Mouse (Mus musculus) erythroblast, embryonic 14.5 days (primary cell): ENCODE results near the gene Ccdc85c. TPM values are rescaled to one million over a fixed set of nuclear protein-coding genes. Genes with fewer than 3 reads are reported as not detected.

Experiments
- H3K27me3 ChIP-seq: 2 replicates; pipeline ENCODE4 v1.6.1; 2012; ENCODE audit warnings: inconsistent platforms; ENCODE audit not compliant: control insufficient read depth
- H3K36me3 ChIP-seq: 2 replicates; pipeline ENCODE4 v1.6.1; 2012; ENCODE audit warnings: mild to moderate bottlenecking, inconsistent platforms; ENCODE audit not compliant: control insufficient read depth
- H3K4me1 ChIP-seq: 2 replicates; pipeline ENCODE4 v1.6.1; 2012; ENCODE audit warnings: inconsistent platforms; ENCODE audit not compliant: control insufficient read depth
- H3K4me3 ChIP-seq: replicated peaks from 2 replicates; pipeline ENCODE3; 2012; ENCODE audit warnings: moderate library complexity, mild to moderate bottlenecking, inconsistent platforms
- H3K9me3 ChIP-seq: 2 replicates; pipeline ENCODE4 v1.6.1; 2012; ENCODE audit warnings: low read length, inconsistent platforms, mixed read lengths; ENCODE audit not compliant: control insufficient read depth
- GATA1 ChIP-seq: IDR thresholded peaks from 2 replicates; pipeline ENCODE4 v1.6.1; 2012; ENCODE audit warnings: low read length, inconsistent platforms, mixed read lengths
- TAL1 ChIP-seq: IDR thresholded peaks from 3 replicates; pipeline ENCODE4 v1.6.1; 2012; ENCODE audit warnings: low read length, inconsistent platforms, mixed read lengths
- polyA plus RNA-seq: library from polyadenylated mRNA; stranded (reverse); fragments of >175 nt; gene quantifications from 2 replicates; pipeline ENCODE4 v1.2.3, GENCODE M21; 2012

The Ccdc85c gene
- polyA plus RNA-seq, 1 experiment: 0.23 TPM

DNA sequence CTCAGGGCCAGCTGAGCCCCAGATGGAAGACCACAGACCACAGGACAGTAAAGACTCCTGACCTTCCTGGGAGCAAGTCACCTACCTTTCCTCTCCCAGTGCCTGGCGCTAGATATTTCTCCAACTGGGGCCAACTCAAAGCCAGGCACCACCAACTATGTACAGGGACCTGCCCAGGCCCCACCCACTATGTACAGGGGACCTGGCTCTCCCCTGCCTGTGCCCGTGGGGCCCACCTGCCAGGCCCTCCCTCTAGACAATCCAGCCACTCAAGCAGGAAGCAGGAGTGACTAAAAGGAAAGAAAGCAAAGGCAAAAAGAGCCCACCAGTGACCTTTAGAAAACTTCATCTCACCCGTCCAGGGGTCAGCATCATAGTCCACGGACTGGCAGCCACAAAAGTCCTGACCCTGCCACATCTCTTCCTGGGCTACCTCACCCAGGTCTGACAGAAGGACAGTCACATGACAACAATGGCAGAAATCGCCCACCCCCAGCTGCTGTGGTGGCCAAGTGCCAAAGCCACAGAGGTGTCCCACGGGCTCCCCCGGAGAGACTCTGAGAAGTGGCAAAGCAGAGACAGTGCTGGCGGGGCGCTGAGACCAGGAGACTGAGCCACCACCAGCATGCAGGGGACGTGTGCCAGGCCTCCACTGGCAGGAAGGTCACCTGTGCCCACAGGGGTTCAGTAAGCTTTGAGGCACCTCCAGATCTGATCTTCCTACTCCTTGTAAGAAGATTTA lies 28.3 kb downstream of the Ccdc85c start:
- Histone ChIP-seq H3K27me3 (no peaks in the 10 kb centered on the region), H3K4me1 (peaks cover 13% of the 10 kb centered on the region), H3K9me3 (no peaks in the 10 kb centered on the region), H3K4me3 (no peak overlapping the region), H3K36me3 (no peaks in the 10 kb centered on the region)
- TF ChIP-seq TAL1 (no peak), GATA1 (no peak)

DNA sequence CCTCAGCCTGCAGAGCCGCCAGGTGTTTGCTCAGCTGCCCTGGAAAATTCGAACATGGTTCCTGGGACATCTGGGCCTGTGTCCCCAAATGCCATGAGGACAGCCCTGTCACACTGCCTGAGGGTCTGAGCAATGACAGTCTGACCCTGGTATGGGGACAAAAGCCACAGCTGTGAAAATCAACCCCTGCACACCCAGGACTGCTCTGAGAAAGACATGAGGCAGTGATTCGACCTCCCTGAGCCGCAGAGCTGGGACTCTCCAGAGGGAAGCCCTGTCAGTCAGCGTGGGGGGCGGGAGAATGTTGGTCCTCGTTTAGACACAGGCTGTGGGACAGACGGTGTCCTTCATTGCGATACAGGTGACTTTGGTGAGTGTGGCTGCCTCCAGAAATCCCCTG lies 29.6 kb downstream of the Ccdc85c start:
- Histone ChIP-seq H3K9me3 (no peaks in the 10 kb centered on the region), H3K4me3 (no peak overlapping the region), H3K36me3 (no peaks in the 10 kb centered on the region), H3K4me1 (peaks cover 20% of the 10 kb centered on the region), H3K27me3 (no peaks in the 10 kb centered on the region)
- TF ChIP-seq TAL1 (no peak), GATA1 (no peak)

DNA sequence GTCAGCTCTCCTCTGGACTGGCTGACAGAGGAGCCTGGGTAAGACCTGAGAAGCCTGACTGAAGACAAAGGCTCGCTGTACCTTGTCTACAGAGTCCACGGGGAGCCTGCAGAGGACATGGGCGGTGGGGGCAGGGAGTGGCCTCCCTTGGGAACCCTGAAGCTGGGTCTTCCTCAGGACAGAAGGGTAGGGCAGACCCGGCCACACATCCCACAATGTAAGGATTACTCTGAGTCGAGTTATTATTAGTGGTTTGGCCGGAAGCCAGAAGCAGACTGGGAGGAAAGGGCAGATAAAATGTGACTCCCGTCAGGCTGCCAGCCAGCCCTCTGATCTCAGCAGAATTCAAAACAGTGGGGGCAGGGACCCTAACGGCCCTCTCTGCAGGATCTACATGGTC lies 30.4 kb downstream of the Ccdc85c start:
- H3K9me3 ChIP-seq: no peaks in the 10 kb centered on the region

DNA sequence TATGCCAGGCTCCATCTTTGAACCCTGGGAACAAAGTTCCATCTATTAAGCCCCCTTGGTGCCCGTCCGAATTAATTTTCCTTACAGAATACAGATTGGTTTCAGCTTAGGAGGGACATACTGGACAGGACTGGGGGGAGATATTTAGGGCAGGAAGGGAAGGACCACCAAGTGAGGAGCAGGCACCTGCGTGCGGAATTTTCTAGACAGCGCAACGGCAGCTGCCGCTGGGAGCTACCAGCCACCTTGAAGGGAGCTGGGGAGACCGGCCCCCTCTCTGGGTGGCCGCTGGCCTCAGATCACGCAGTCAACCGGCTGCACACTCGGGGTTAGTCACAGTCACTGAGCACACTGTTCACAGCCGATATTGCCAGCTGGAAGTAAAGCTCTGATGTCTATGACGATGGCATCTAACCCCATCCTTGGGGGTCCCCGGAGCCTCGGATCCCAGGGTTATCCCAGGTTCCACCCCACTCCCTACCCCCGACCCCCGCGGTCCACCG lies 32.9 kb downstream of the Ccdc85c start:
- Histone ChIP-seq H3K27me3 (no peaks in the 10 kb centered on the region), H3K4me3 (no peak overlapping the region), H3K4me1 (peaks cover 20% of the 10 kb centered on the region), H3K36me3 (no peaks in the 10 kb centered on the region), H3K9me3 (no peaks in the 10 kb centered on the region)
- TF ChIP-seq GATA1: no peak

More for the DNA sequence above, 30.4 kb downstream of the Ccdc85c start:
- no peaks in the 10 kb centered on the region for H3K27me3 ChIP-seq
- no peaks in the 10 kb centered on the region for H3K36me3 ChIP-seq
- H3K4me1 ChIP-seq: peaks cover 20% of the 10 kb centered on the region
- TF ChIP-seq TAL1 (no peak), GATA1 (no peak)
- no peak overlapping the region for H3K4me3 ChIP-seq

DNA sequence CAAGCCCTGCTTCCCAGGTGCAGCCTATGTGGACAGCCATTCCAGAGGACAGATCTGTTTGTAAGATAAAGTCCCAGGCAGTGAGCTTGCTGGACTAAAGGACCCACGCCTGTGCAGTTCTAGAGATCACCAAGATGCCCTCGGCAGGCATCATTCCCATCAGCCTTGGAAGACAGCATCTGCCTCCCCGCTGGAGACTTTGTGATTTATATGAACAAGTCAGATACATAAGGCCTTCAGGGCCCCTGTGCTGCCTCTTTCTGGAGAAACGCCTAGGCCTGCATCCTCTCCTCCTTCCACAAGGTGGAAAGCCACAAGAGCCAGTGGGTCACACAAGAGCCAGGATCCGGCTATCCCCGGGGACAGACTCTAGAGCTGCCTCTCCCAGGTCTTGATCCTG lies 33.6 kb downstream of the Ccdc85c start:
- H3K4me1 ChIP-seq: peaks cover 22% of the 10 kb centered on the region
- H3K36me3 ChIP-seq: no peaks in the 10 kb centered on the region
- TF ChIP-seq GATA1 (no peak), TAL1 (no peak)
- H3K27me3 ChIP-seq: no peaks in the 10 kb centered on the region
- no peak overlapping the region for H3K4me3 ChIP-seq
- H3K9me3 ChIP-seq: no peaks in the 10 kb centered on the region

DNA sequence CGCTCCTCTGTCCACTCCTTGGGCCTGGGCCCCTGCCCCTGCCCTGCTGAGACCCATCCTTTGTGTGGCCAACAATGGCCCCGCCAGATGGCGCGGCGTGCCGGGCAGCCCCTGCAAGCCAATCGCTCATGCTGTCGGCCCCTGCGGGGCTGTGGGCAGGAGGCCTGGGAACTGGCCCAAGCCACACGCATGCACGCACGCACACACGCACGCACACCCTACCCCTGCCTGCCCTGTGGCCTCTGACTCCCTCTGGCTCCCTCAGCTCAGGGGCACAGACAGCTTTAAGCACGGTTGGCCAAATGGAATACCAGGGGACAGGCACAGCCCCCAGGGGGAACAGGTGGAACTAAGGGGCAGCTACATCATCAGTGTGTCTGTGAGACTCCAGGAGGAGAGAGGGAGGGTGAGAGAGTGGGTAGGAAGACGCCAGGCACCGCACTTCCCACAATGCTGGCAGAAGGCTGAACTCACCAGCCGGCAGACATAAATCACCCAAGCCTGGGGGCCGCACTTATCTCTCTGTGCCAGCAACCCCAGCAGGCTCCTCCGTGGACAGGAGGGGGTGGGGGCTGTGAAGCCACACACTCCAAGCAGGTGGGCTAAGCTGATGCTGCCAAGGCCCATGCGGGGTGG lies 34.2 kb downstream of the Ccdc85c start:
- no peaks in the 10 kb centered on the region for H3K36me3 ChIP-seq
- no peaks in the 10 kb centered on the region for H3K9me3 ChIP-seq
- TF ChIP-seq TAL1 (no peak), GATA1 (no peak)
- peaks cover 21% of the 10 kb centered on the region for H3K4me1 ChIP-seq
- H3K27me3 ChIP-seq: no peaks in the 10 kb centered on the region
- H3K4me3 ChIP-seq: no peak overlapping the region

DNA sequence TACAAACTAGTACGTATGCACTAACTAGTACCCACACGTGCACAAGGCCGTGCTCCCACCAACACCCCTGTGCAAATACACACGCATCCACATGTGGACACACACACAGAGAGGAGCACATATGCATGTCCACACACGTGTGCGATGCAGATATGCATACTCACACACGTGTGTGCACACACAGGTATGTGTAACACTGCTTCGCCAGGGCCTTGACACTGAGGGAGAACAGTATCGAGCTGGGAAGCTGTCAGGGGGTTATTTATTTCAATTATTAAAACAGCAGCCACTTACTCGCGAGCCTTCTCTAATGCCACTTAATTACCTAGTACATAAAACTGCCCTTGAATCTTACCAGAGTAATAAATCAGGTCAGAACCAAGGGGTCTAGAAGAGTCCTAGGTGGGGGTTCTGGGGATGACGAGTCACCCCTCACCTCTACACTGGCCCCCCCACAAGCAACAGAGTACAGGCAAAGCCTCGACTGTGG lies 34.8 kb downstream of the Ccdc85c start:
- H3K4me1 ChIP-seq: peaks cover 20% of the 10 kb centered on the region
- no peaks in the 10 kb centered on the region for H3K36me3 ChIP-seq
- TF ChIP-seq GATA1 (no peak), TAL1 (no peak)
- H3K27me3 ChIP-seq: no peaks in the 10 kb centered on the region
- H3K4me3 ChIP-seq: no peak overlapping the region
- no peaks in the 10 kb centered on the region for H3K9me3 ChIP-seq

DNA sequence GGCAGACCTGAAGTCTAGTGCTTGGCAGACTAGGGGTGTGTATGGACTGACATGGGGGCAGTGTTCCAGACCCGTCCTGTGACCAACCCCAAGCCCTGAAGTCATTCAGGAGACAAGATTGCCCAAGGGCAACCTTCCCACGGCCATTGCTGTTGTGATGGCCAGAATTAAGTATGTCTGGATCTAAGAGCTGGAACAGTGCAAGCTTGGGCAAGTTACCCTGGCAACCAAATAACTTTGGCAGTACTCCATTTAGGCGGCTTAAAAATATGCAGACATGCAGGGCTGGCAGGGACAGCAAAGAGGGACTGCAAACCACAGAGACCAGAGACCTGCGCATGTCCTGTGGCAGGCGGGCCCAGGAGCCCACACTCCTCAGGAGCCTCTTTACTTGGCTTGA lies 35.8 kb downstream of the Ccdc85c start:
- Histone ChIP-seq H3K36me3 (no peaks in the 10 kb centered on the region), H3K4me1 (peaks cover 11% of the 10 kb centered on the region), H3K27me3 (no peaks in the 10 kb centered on the region), H3K9me3 (no peaks in the 10 kb centered on the region), H3K4me3 (no peak overlapping the region)
- TF ChIP-seq GATA1: no peak
- TF ChIP-seq TAL1: no peak

DNA sequence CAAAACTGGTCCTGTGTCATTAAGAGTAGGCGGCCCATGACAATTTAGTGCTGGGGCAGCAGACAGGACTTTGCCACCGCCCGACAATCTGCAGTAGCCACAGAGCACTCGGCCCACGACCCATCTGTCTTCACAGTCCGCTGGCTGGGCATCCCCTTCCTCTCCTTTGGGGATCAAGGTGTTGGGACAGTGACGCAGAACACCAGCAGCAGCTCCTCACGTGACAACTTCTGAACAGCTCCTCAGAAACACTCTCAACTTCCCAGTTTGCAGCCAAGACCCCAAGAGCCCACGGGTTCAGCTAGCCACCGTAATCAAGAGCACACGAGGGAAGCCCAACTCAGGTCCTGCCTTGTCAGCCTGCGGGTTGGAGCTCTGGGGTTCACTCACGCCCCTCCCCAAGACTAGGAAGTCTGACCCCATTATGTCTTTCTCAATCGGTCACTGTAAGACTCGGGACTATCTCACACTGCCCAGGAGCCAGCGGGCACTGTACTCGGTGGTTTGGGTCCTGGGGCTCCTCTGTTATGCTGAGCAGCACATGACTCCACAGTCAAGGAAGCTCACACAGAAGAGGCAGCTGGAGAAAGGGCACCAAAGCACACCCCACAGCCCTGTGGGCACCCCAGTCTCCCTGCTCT lies 36.7 kb downstream of the Ccdc85c start:
- H3K4me1 ChIP-seq: peaks cover 11% of the 10 kb centered on the region
- H3K9me3 ChIP-seq: no peaks in the 10 kb centered on the region

More for the DNA sequence above, 36.7 kb downstream of the Ccdc85c start:
- TF ChIP-seq GATA1 (no peak), TAL1 (no peak)
- no peaks in the 10 kb centered on the region for H3K36me3 ChIP-seq
- H3K4me3 ChIP-seq: no peak overlapping the region
- H3K27me3 ChIP-seq: no peaks in the 10 kb centered on the region
